Mouse (Mus musculus) embryonic fibroblast, embryonic 13.5 days (primary cell): Measurements from ENCODE around the gene Epn2.

ENCODE experiments used
- CTCF ChIP-seq: IDR thresholded peaks from 2 replicates; pipeline ENCODE4 v1.5.1; 2011; ENCODE audit warnings: mild to moderate bottlenecking, control low read depth, low read length, moderate library complexity, borderline replicate concordance; ENCODE audit not compliant: insufficient read depth
- POLR2A ChIP-seq: IDR thresholded peaks from 2 replicates; pipeline ENCODE4 v1.6.1; 2011; ENCODE audit warnings: low read depth, mild to moderate bottlenecking, control low read depth, low read length, moderate library complexity

DNA sequence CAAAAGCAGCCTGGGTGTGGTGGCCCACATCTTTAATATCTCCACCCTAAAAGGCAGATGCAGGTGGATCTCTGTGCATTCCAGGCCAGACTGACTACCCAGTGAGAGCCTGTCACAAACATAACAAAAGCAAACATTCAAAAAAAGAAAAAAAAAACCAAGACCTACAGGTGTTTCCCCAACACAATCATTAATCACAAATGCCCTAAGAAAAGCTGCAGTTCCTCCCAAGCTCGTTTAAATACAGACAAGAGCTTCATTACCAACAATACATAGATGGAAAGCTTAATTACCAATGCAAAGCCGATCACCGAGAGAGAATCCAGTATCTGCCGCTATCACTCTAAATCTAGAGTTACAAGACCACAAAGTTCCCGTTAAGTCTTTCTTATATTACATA is 1.5 kb downstream of the Epn2 start:
- TF ChIP-seq CTCF (no peak), POLR2A (no peak)
